ENCODE assay signal across 17 mouse cellular contexts in genomic region chr17:84014287-84015039, GRCm38 (mm10).
DNase-seq lines count a peak whose midpoint lies in the region; ATAC-seq and TF ChIP-seq lines count a peak whose summit lies in the region.
"Had no signal": no experiment of that assay in that cellular context is flagged by ENCODE, and none has a peak within 500 bp of the region (broad histone marks: within the 10 kb centered on the region; RNA-seq: fewer than 3 reads in every experiment).

No protein-coding gene starts in this region.

- H3K9me3 ChIP-seq in liver, embryonic 12.5 days (replicated peaks): no peaks in the 10 kb centered on the region
- H3K9me3 ChIP-seq in intestine, embryonic 14.5 days (ENCODE audit: control insufficient read depth, low read length): no peaks in the 10 kb centered on the region
- H3K9me3 ChIP-seq in stomach, embryonic 14.5 days (ENCODE audit: control insufficient read depth, low read depth, low read length): no peaks in the 10 kb centered on the region
- H3K9me3 ChIP-seq in midbrain, embryonic 13.5 days: no peaks in the 10 kb centered on the region
- H3K9me3 ChIP-seq: embryonic facial prominence, embryonic 15.5 days; hindbrain, embryonic 10.5 days; kidney, embryonic 15.5 days; limb, embryonic 12.5 days; liver, embryonic 15.5 days; midbrain, embryonic 15.5 days had no signal

- no peak for TF ChIP-seq POLR2A in liver, adult 2 months (IDR thresholded peaks at IDR 0.05; ENCODE audit: extremely low read depth, insufficient read depth, low read length)

- no peak overlapping the region for H3K27ac ChIP-seq in liver, adult 2 months (replicated peaks; ENCODE audit: insufficient read depth, low read depth, low read length)
- no peak overlapping the region for H3K27ac ChIP-seq in liver, embryonic 12.5 days
- no peak overlapping the region; the same call in 1 of the 2 replicates for H3K27ac ChIP-seq in intestine, embryonic 14.5 days (ENCODE audit: low read depth)
- H3K27ac ChIP-seq in stomach, embryonic 14.5 days (ENCODE audit: low read length): no peak overlapping the region; the same call in 1 of the 2 replicates
- H3K27ac ChIP-seq in midbrain, embryonic 13.5 days: no peak overlapping the region
- H3K27ac ChIP-seq: embryonic facial prominence, embryonic 15.5 days; forebrain, embryonic 10.5 days; hindbrain, embryonic 10.5 days; kidney, embryonic 15.5 days; limb, embryonic 12.5 days; liver, embryonic 15.5 days; macrophage; midbrain, embryonic 15.5 days had no signal

- 56% methylated on average over 12 of the region's 12 CpGs for WGBS in liver, adult 2 months
- WGBS in liver, embryonic 12.5 days (ENCODE audit: insufficient replicate concordance): 60% methylated on average over 12 of the region's 12 CpGs
- 72% methylated on average over 12 of the region's 12 CpGs for WGBS in intestine, embryonic 14.5 days
- 66% methylated on average over 12 of the region's 12 CpGs for WGBS in stomach, embryonic 14.5 days
- WGBS in midbrain, embryonic 13.5 days: 92% methylated on average over 12 of the region's 12 CpGs

- H3K79me2 ChIP-seq in liver, adult 2 months (ENCODE audit: control insufficient read depth, insufficient read depth, low read length): no peaks in the 10 kb centered on the region

- H3K9ac ChIP-seq in liver, adult 2 months (ENCODE audit: low read depth, low read length): no peak overlapping the region
- no peak overlapping the region for H3K9ac ChIP-seq in liver, embryonic 12.5 days
- H3K9ac ChIP-seq in intestine, embryonic 14.5 days (ENCODE audit: low read length): no peak overlapping the region
- H3K9ac ChIP-seq in stomach, embryonic 14.5 days (replicated peaks; ENCODE audit: low read depth, low read length): no peak overlapping the region
- H3K9ac ChIP-seq in midbrain, embryonic 13.5 days (replicated peaks): no peak overlapping the region
- H3K9ac ChIP-seq: embryonic facial prominence, embryonic 15.5 days; kidney, embryonic 15.5 days; limb, embryonic 12.5 days; liver, embryonic 15.5 days; midbrain, embryonic 15.5 days had no signal

- H3K36me3 ChIP-seq in liver, adult 2 months (ENCODE audit: control insufficient read depth, insufficient read depth, low read length): no peaks in the 10 kb centered on the region
- no peaks in the 10 kb centered on the region for H3K36me3 ChIP-seq in liver, embryonic 12.5 days
- H3K36me3 ChIP-seq in intestine, embryonic 14.5 days (ENCODE audit: control insufficient read depth, insufficient read depth, low read length): no peaks in the 10 kb centered on the region
- no peaks in the 10 kb centered on the region for H3K36me3 ChIP-seq in stomach, embryonic 14.5 days (ENCODE audit: control insufficient read depth, insufficient read depth, low read length)
- no peaks in the 10 kb centered on the region for H3K36me3 ChIP-seq in midbrain, embryonic 13.5 days
- H3K36me3 ChIP-seq: embryonic facial prominence, embryonic 15.5 days; forebrain, embryonic 10.5 days; hindbrain, embryonic 10.5 days; kidney, embryonic 15.5 days; limb, embryonic 12.5 days; liver, embryonic 15.5 days; midbrain, embryonic 15.5 days had no signal

- no peak overlapping the region for H3K4me2 ChIP-seq in liver, embryonic 12.5 days
- no peak overlapping the region for H3K4me2 ChIP-seq in intestine, embryonic 14.5 days (ENCODE audit: low read length)
- no peak overlapping the region for H3K4me2 ChIP-seq in stomach, embryonic 14.5 days (replicated peaks; ENCODE audit: low read depth, low read length)
- no peak overlapping the region for H3K4me2 ChIP-seq in midbrain, embryonic 13.5 days (replicated peaks)
- H3K4me2 ChIP-seq: embryonic facial prominence, embryonic 15.5 days; kidney, embryonic 15.5 days; limb, embryonic 12.5 days; liver, embryonic 15.5 days; midbrain, embryonic 15.5 days had no signal

- H3K27me3 ChIP-seq in liver, adult 2 months (ENCODE audit: control insufficient read depth, insufficient read depth, low read length): no peaks in the 10 kb centered on the region
- no peaks in the 10 kb centered on the region for H3K27me3 ChIP-seq in liver, embryonic 12.5 days (replicated peaks)
- no peaks in the 10 kb centered on the region for H3K27me3 ChIP-seq in intestine, embryonic 14.5 days (replicated peaks; ENCODE audit: control insufficient read depth, insufficient read depth, low read length)
- H3K27me3 ChIP-seq in stomach, embryonic 14.5 days (ENCODE audit: control insufficient read depth, insufficient read depth, low read length): no peaks in the 10 kb centered on the region
- no peaks in the 10 kb centered on the region for H3K27me3 ChIP-seq in midbrain, embryonic 13.5 days
- H3K27me3 ChIP-seq: embryonic facial prominence, embryonic 15.5 days; kidney, embryonic 15.5 days; limb, embryonic 12.5 days; liver, embryonic 15.5 days; midbrain, embryonic 15.5 days had no signal

- no peak for ATAC-seq in liver, embryonic 12.5 days
- peak; percentile 63 for ATAC-seq in intestine, embryonic 14.5 days (replicated peaks; ENCODE audit: low FRiP score, low TSS enrichment, low read depth)
- ATAC-seq in stomach, embryonic 14.5 days (ENCODE audit: insufficient number of reproducible peaks, insufficient read depth, low FRiP score, low read depth): peak; percentile 49
- no peak for ATAC-seq in midbrain, embryonic 13.5 days
- ATAC-seq: midbrain, embryonic 15.5 days had no signal

- H3K4me3 ChIP-seq in liver, adult 2 months (ENCODE audit: insufficient read depth, low read depth, low read length): no peak overlapping the region
- no peak overlapping the region for H3K4me3 ChIP-seq in liver, embryonic 12.5 days
- no peak overlapping the region for H3K4me3 ChIP-seq in intestine, embryonic 14.5 days (ENCODE audit: low read depth, low read length)
- no peak overlapping the region for H3K4me3 ChIP-seq in stomach, embryonic 14.5 days (ENCODE audit: low read depth, low read length)
- no peak overlapping the region for H3K4me3 ChIP-seq in midbrain, embryonic 13.5 days (replicated peaks)
- H3K4me3 ChIP-seq: embryonic facial prominence, embryonic 15.5 days; forebrain, embryonic 10.5 days; hindbrain, embryonic 10.5 days; kidney, embryonic 15.5 days; limb, embryonic 12.5 days; liver, embryonic 15.5 days; midbrain, embryonic 15.5 days had no signal

- no peak for TF ChIP-seq CTCF in liver, adult 2 months (IDR thresholded peaks at IDR 0.05; ENCODE audit: low read depth, low read length)

- no peaks in the 10 kb centered on the region for H3K4me1 ChIP-seq in liver, adult 2 months (ENCODE audit: control insufficient read depth, insufficient read depth, low read length)
- peaks cover 20% of the 10 kb centered on the region for H3K4me1 ChIP-seq in liver, embryonic 12.5 days
- H3K4me1 ChIP-seq in intestine, embryonic 14.5 days (replicated peaks; ENCODE audit: control insufficient read depth, insufficient read depth, low read length): no peaks in the 10 kb centered on the region; the same call in 1 of the 2 replicates
- H3K4me1 ChIP-seq in stomach, embryonic 14.5 days (ENCODE audit: control insufficient read depth, insufficient read depth, low read length): no peaks in the 10 kb centered on the region; the same call in 1 of the 2 replicates
- no peaks in the 10 kb centered on the region for H3K4me1 ChIP-seq in midbrain, embryonic 13.5 days (replicated peaks)
- H3K4me1 ChIP-seq: midbrain, embryonic 15.5 days had no signal

- peak; percentile 37 for DNase-seq in liver, adult 2 months (ENCODE audit: extremely low read depth, low read depth, low spot score)
- peak; percentile 20 for DNase-seq in NIH3T3 (ENCODE audit: low read depth)
- no peak for DNase-seq in intestine, embryonic 14.5 days (ENCODE audit: low spot score)
- DNase-seq in right cerebral cortex, postnatal 4 days: no peak
- DNase-seq: cerebellum, adult 9-11 months; gastrocnemius, postnatal 10 days had no signal

Comparison
In these comparisons a context has a peak if more than half of its experiments do, and no peak if none do; other contexts are left out.
1. DNase-seq: peak in liver, adult 2 months (single experiment) and NIH3T3 (single experiment); none in intestine, embryonic 14.5 days (single experiment) and right cerebral cortex, postnatal 4 days (single experiment).
2. ATAC-seq: peak in intestine, embryonic 14.5 days (single experiment) and stomach, embryonic 14.5 days (single experiment); none in liver, embryonic 12.5 days (single experiment) and midbrain, embryonic 13.5 days (single experiment).